Mouse (Mus musculus): ENCODE results near the gene Rae1. TPM values are rescaled to one million over a fixed set of nuclear protein-coding genes. Genes with fewer than 3 reads are reported as not detected.

Gene Rae1
- 10 to 100 TPM; 22.7 to 53.4 TPM for polyA plus RNA-seq (2012; fragmentation: generic; extraction: Trizol)

DNA sequence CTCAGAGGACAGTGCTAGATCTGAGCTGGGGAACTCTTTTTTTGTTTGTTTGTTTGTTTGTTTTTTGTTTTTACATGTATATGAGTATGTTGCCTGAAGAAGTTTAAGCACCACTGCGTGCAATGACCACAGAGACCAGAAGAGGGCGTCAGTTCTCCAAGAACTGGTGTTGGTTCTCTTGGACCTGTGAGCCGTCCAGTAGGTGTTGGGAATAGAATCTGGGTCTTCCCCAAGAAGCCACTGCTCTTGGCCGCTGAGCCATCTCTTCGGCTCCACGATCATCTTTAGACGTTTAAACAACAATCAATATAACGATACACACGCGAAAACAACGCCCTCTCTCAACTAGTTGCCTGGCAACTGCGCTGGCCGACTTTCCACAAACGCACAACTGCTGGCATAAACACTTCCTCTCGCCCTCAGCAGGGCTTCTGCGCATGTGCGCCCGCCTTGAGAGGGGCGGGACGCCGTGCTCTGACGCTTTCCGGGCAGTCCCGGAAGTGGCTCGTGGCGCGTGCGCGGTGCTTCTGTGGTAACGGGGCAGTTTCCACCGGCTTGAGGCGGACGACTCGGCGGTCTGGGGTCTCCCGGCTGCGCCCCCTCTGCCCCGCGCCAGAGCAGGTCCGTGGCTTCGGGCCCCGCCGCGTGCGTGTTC is at the start of gene Rae1:
Gene Rae1 (plus strand): TSS at position 488 of the 655 bp plus-strand sequence.

DNA sequence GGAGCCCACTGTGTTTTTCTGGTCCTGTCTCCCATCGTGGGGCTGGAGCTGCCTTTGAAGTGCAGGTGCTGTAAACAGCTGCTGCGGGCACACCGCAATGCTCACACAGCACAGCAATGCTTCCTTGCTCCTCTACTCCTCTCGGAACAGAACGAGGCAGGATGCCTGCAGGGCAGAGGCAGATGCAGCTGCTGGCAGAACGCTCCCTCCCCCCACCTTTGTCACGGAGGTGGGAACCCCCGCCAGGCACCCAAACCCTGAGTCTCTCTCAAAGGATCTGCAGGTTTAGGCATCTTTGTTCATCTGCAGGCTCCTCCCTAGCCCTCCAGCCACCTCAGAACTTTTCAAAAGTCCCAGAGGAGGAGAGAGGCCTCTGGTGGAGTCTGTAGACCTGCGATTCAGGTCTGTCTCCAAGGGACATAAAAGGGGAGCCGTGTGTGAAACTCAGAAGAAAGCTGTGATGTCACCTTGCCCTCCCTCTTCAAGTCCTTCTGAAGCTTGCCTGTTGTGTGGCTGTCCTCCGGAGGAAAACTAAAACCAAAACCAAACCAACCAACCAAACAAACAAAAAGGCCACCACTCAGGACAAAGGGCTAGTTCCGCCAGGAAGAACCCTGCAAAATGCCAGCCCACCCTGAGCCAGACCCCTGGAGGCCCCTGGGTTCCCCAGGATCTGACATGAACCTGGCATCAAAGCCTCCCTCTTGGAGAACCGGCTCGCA is 22.3 kb upstream of the Rae1 start, which contains the start of gene Spo11:
Gene Spo11 (plus strand): TSS at position 292 of the 722 bp plus-strand sequence.

DNA sequence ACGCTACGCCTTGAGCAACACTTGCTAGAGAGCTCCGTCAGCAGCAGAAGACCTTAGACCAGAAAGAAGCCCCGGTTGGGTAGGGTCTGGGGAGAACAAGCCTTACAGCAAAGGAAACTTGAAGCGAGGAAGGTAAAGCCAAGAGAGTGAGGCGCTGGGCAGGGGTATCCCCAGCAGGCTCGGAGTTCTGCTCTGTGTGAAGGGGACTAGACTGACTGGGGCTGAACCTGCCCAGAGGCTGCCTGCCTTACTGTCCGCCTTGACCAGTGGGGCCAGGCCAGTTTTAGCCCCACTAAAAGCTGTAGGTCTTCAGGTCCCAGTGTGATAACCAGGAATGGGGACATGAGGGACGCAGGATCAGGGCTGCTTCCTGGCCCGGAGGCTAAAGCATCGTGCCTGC is 20.5 kb downstream of the Rae1 start, which contains the start of gene Rbm38:
Gene Rbm38 (plus strand): TSS at position 69 of the 400 bp plus-strand sequence.

Other genes starting within 250 kb of the Rae1 start
- not detected for gene Bmp7, start 59.8 kb upstream of the Rae1 start, polyA plus RNA-seq (2012; fragmentation: generic; extraction: Trizol)
- not detected for gene Spo11, start 22.4 kb upstream of the Rae1 start, polyA plus RNA-seq (2012; fragmentation: generic; extraction: Trizol)
- 10 to 100 TPM in 1 of 2 experiments, 1 to 10 TPM in 1; 3.9 to 11.9 TPM for gene Rbm38, start 20.4 kb downstream of the Rae1 start, polyA plus RNA-seq (2012; fragmentation: generic; extraction: Trizol)
- gene Ctcfl, start 119.4 kb downstream of the Rae1 start, polyA plus RNA-seq (2012; fragmentation: generic; extraction: Trizol), result not detected
- gene Pck1, start 152.9 kb downstream of the Rae1 start, polyA plus RNA-seq (2012; fragmentation: generic; extraction: Trizol), result not detected
- gene Zbp1, start 218.8 kb downstream of the Rae1 start, polyA plus RNA-seq (2012; fragmentation: generic; extraction: Trizol), result 1 to 10 TPM in 1 of 2 experiments, under 1 TPM in 1; 0.04 to 1.3 TPM